Mouse (Mus musculus) erythroblast, embryonic 14.5 days (primary cell): ENCODE data around the gene Pgp.

Source experiments
- GATA1 ChIP-seq: IDR thresholded peaks from 2 replicates; pipeline ENCODE4 v1.6.1; 2012; ENCODE audit warnings: low read length, inconsistent platforms, mixed read lengths
- TAL1 ChIP-seq: IDR thresholded peaks from 3 replicates; pipeline ENCODE4 v1.6.1; 2012; ENCODE audit warnings: low read length, inconsistent platforms, mixed read lengths

- TF ChIP-seq TAL1 (no peak), GATA1 (no peak)
Observed at GRCm38 (mm10) chr17:24423114-24423513, 47.1 kb upstream of the Pgp start.
